Mouse (Mus musculus) brain, embryonic 14.5 days (tissue): ENCODE measurements around the gene Nectin4. TPM values are rescaled to one million over a fixed set of nuclear protein-coding genes. Genes with fewer than 3 reads are reported as not detected.

Experiments
- DNase-seq: peaks from one replicate; pipeline ENCODE4 v3.0.0-alpha.2; 2011; ENCODE audit warnings: low read depth
- CTCF ChIP-seq: fragments of 200-500 bp; IDR thresholded peaks from 2 replicates; pipeline ENCODE4 v1.5.1; 2012; ENCODE audit warnings: inconsistent platforms, mild to moderate bottlenecking, moderate library complexity, borderline replicate concordance; ENCODE audit not compliant: insufficient read depth, insufficient read length; ENCODE audit errors: extremely low read depth
- POLR2A ChIP-seq: fragments of 200-500 bp; IDR thresholded peaks from 2 replicates; pipeline ENCODE4 v1.6.1; 2012; ENCODE audit warnings: mild to moderate bottlenecking, inconsistent platforms, borderline replicate concordance; ENCODE audit not compliant: poor library complexity, insufficient read depth, insufficient read length, severe bottlenecking; ENCODE audit errors: extremely low read depth
- polyA plus RNA-seq: library from polyadenylated mRNA; depleted of rRNA; stranded (reverse); fragments of >200 nt; gene quantifications from 2 replicates; pipeline ENCODE4 v1.2.3, GENCODE M21; 2012; rRNA removed

Nectin4 gene
- polyA plus RNA-seq, 1 experiment, result 2.8 TPM

DNA sequence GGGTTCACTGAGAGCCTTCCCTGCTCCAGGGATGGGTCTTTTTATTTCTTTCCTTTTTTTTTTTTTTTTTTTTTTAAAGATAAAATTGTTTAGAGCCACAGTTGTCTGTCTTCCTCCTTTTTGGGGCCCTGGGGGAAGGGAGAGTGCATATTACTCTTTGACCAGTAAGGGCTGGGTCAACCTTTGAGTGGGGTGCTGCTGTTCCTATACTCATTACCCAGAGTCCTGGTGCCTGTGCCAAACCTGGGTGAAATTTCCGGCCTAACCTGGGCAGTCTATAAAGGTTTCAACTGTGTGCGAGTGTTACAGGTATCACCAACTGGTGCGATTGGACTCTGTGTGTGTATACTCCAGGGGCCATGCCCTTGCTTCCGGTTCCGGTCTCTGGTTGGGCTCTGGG, 48.8 kb downstream of the Nectin4 start, which contains the start of gene Tstd1:
Tstd1 (plus strand) TSS at position 213 of the 400 bp plus-strand sequence.
- DNase-seq, result no peak
- no peak for TF ChIP-seq POLR2A

DNA sequence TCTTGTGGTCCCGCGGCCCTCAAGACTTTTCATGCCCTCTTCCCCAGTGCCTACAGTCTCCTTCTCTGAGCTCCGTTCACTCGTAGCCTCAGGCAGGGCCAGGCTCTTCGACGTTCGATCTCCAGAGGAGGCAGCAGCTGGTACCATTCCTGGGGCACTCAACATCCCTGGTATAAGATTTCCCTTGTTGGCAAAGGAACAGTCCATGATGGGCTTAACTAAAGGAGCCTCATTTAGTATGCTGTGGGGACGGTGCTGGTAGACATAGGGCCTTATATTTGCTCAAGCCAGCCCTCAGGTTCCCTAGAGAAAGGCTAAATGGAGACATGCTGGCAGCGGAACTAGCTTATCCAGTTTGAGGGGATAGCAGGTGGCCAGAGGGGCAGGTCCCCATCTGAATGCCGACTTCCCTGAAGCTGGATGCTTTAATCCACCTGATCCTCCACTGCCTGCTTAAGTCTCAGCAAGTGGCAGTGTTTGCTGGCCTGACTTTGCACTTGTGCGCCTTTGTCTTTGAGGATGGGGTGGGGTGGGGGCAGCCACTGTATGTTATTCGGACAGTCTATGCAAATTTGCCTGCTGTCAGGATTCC, 49.5 kb downstream of the Nectin4 start:
- TF ChIP-seq POLR2A (no peak), CTCF (no peak)
- DNase-seq, result peak; percentile 68

DNA sequence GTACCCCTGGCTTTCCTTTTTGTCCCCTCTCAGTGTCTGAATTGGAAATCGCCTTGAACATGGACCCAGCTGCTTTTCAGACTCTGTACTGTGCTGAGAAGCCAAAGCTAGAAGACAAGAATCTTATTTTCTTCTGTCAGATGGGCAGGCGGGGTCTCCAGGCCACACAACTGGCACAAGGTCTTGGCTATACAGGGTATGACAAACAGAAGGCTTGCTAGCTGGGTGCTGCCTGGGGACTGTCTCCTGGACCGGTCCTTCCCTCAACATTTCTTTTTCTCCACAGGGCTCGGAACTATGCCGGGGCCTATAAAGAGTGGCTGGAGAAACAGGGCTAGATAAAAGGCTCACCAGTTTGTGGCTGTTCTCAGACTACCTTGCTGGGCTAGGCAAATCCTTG, 50.0 kb downstream of the Nectin4 start:
- no peak for DNase-seq
- TF ChIP-seq POLR2A, result no peak

DNA sequence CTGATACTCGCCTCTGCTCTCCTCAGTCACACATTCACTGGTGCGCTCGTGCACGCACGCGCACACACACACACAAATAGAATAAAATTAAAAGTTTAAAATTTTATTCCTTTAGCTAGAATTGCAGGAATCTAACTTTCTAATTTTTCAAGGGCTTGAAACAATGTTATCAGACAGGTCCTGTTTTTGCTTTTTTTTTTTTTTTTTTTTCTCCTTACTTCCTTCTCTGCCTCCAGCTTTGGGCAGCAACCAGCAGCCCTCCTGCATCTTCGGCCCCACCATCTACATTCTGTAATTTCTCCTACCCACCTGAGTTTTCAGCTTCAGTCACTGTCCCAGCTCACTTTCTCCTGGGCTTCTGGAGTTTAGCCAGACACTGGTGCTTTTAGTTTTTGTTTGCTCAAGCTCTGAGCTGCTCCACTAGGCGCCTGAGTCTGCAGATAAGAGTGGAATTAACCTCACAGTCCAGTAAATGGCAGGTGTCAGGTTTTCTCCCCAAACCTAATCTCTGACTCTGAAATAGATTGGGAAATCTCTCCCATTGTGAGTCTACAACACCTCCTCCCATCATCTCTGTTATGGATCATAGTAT, 52.7 kb downstream of the Nectin4 start:
- TF ChIP-seq CTCF (no peak), POLR2A (no peak)
- DNase-seq, result no peak

DNA sequence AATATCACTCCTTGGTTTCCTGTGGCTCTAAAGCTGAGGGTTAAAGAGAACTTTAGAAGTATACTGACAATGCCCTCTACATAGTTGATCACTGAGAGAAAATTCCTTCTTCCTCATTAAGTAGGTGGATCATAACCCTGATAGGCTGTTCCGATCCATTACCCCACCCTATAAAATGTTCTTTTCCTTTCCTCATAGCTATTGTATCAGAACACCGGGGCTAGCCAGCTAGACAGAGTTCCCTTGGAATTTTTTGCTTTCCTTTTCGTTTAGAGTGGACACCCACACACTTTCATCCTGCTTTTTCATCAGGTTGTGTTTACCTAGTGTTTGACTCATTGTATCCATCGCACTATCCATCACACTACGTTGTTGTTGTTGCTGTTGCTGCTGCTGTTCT, 54.7 kb downstream of the Nectin4 start:
- no peak for DNase-seq
- TF ChIP-seq POLR2A (no peak), CTCF (no peak)

DNA sequence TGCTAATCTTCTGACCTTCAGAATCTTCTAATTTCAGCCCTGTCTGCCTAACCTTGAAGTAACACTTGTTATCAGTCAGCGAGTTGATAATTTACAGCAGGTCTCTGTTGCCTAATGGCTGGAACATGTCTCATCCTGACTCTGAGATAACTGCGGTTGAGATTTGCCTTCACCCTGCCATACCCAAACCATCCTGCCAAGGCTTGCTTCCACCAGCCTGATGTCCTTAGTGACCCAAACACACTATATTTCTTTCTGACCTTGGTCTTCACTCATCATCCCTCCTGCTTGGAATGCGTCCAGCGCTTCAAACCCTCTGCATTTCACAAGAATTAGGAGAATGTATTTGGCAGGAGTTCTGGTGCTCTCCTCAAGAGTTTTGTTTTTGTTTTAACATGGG, 55.2 kb downstream of the Nectin4 start:
- no peak for DNase-seq

DNA sequence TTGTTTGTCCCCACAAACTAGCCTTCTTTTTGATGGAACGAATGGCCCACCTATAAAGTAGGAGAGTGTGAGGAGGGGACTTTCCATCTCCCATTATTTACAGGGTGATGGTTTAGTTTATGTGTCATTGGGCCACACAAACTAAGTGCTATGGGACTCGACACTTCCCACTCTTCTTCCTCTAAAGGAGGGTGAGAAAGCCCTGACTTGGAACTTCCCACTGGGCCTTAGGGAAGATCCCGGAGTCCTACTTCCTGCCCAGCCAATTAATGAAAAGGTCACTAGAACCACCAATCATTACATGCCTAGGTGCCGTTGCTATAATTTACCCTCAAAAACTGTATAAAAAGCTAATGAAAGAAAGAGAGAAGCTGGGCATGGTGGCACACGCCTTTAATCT, 62.3 kb downstream of the Nectin4 start:
- TF ChIP-seq POLR2A (no peak), CTCF (no peak)
- DNase-seq, result no peak

More for the DNA sequence above, 55.2 kb downstream of the Nectin4 start:
- TF ChIP-seq CTCF (no peak), POLR2A (no peak)

DNA sequence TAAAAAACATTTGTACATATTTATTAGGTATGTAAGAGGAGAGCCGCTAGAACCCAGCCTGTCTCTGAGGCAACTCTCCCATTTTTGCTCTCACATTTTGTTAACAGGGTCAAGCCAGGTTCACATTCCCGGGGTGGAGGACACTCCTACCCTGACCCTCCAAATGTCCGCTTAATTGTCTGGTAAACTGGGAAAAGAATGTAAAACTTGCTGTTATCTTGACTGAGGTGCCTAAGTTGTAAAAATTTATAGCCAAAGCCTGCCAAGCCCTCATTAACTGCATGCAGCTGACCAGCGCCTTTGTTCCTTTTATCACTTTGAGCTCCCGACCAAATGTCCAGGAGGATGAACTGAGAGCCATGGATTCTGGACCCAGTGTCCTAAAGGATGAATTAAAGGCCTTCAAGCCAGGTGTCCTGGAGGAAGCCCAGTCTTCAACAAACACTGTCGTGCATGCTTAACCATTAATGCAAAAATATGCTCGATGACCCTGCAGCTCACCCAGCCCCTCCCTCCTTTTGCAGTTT, 65.5 kb downstream of the Nectin4 start:
- TF ChIP-seq POLR2A, result no peak
- no peak for TF ChIP-seq CTCF
- DNase-seq, result no peak

DNA sequence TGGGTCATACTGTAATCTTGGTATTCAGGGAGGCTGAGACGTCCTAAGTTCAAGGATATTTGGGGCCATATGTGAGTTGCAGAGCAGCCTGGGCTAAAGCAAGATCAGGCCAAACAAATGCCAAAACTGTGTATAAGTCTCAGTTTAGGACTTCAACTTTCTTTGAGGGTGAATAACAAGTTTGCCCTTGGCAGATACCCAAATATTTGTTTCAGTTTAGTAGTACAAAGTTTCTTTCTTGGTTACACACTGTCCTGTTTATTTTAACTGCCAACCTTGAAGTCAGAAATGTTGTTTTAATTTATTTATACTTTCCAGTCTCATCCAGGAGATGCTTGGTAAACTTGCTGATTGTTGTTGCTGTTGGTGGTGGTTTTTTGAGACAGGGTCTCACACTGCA, 66.1 kb downstream of the Nectin4 start:
- no peak for DNase-seq
- TF ChIP-seq CTCF (no peak), POLR2A (no peak)

DNA sequence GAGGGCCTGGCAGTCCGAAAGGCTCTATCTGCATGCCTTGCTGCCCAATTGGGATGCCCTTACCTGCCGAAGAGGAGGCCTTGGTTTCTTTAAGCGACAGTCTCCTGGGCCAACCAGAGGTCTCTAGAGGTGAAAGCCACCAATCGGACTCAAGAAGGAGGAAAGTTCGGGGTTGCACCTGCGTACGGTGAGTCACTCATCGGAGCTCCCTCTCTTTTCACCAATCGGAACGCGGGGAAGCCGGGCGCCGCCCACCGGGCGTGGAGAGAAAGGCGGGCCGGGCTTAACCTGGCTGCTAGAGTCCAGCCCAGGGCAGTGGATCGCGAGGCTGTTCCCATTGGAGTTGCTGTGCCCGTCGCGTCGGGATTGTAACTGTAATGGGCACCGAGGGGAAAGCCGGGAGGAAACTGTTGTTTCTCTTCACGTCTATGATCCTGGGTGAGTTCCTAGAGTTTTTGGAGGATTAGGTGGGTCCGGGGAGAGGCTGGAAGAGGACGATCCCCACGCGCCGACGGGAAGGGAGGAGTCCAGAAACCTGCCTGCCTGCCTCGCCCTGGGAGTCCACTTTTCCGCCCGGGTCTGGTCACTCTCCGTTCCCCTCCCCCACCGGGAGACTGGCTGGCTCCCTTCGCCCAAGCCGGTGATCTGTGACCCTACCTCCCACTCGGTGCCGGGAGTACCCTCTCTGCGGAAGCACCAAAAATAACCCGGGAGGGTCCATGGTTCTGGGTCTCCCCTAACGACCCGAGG, 67.5 kb downstream of the Nectin4 start, which contains the start of gene F11r:
F11r (plus strand) TSS at position 272 of the 750 bp plus-strand sequence.
- peak; percentile 45 for DNase-seq
- no peak for TF ChIP-seq POLR2A
- peak; percentile 14; the same call in 1 of the 2 replicates for TF ChIP-seq CTCF

Other genes with a start within 250 kb of the Nectin4 start
- 272 and 337 TPM in 2 replicates for gene Sdhc, start 219.5 kb upstream of the Nectin4 start, polyA plus RNA-seq
- 1.1 and 5.1 TPM in 2 replicates for gene Mpz, start 219.4 kb upstream of the Nectin4 start, polyA plus RNA-seq
- 10.0 and 22.6 TPM in 2 replicates for gene Pcp4l1, start 173.8 kb upstream of the Nectin4 start, polyA plus RNA-seq
- 0.03 and 0.09 TPM in 2 replicates for gene Nr1i3, start 156.1 kb upstream of the Nectin4 start, polyA plus RNA-seq
- gene Tomm40l, start 147.6 kb upstream of the Nectin4 start, polyA plus RNA-seq, result 35.8 and 38.1 TPM in 2 replicates
- gene Apoa2, start 145.0 kb upstream of the Nectin4 start, polyA plus RNA-seq, result 2.7 and 3.7 TPM in 2 replicates
- 16.5 and 18.2 TPM in 2 replicates for gene Fcer1g, start 135.7 kb upstream of the Nectin4 start, polyA plus RNA-seq
- 4.1 and 4.6 TPM in 2 replicates for gene Adamts4, start 119.7 kb upstream of the Nectin4 start, polyA plus RNA-seq
- gene Ndufs2, start 118.7 kb upstream of the Nectin4 start, polyA plus RNA-seq, result 130 and 153 TPM in 2 replicates
- 101 and 122 TPM in 2 replicates for gene B4galt3, start 99.8 kb upstream of the Nectin4 start, polyA plus RNA-seq
- 70.7 and 111 TPM in 2 replicates for gene Ppox, start 88.9 kb upstream of the Nectin4 start, polyA plus RNA-seq
- 110 and 136 TPM in 2 replicates for gene Usp21, start 82.1 kb upstream of the Nectin4 start, polyA plus RNA-seq
- 52.7 and 63.1 TPM in 2 replicates for gene Ufc1, start 75.1 kb upstream of the Nectin4 start, polyA plus RNA-seq
- 62.1 and 63.5 TPM in 2 replicates for gene Dedd, start 41.0 kb upstream of the Nectin4 start, polyA plus RNA-seq
- 57.0 and 73.1 TPM in 2 replicates for gene Nit1, start 24.5 kb upstream of the Nectin4 start, polyA plus RNA-seq
- gene Pfdn2, start 24.4 kb upstream of the Nectin4 start, polyA plus RNA-seq, result 45.5 and 90.3 TPM in 2 replicates
- 3.1 and 3.7 TPM in 2 replicates for gene Klhdc9, start 9.3 kb upstream of the Nectin4 start, polyA plus RNA-seq
- gene Arhgap30, start 18.9 kb downstream of the Nectin4 start, polyA plus RNA-seq, result 0.47 and 0.52 TPM in 2 replicates
- 242 and 259 TPM in 2 replicates for gene Usf1, start 41.2 kb downstream of the Nectin4 start, polyA plus RNA-seq
- gene Tstd1, start 48.8 kb downstream of the Nectin4 start, polyA plus RNA-seq, result 4.6 and 7.2 TPM in 2 replicates
- gene F11r, start 67.4 kb downstream of the Nectin4 start, polyA plus RNA-seq, result 3.9 and 7.3 TPM in 2 replicates
- gene Alyref2, start 133.4 kb downstream of the Nectin4 start, polyA plus RNA-seq, result 15.8 and 17.8 TPM in 2 replicates
- gene Itln1, start 165.2 kb downstream of the Nectin4 start, polyA plus RNA-seq, result 0.08 TPM in 1 of 2 replicates, not detected in the other
- gene Cd244a, start 189.1 kb downstream of the Nectin4 start, polyA plus RNA-seq, result not detected in 2 replicates
- 0.08 and 0.19 TPM in 2 replicates for gene Ly9, start 237.3 kb downstream of the Nectin4 start, polyA plus RNA-seq